Comparison of ENCODE assay signal across 8 mouse cellular contexts in genomic region chr4:155841651-155842270, GRCm38 (mm10). TPM values are rescaled to one million over a fixed set of nuclear protein-coding genes. Genes with fewer than 3 reads are reported as not detected.
DNase-seq lines count a peak whose midpoint lies in the region; ATAC-seq lines count a peak whose summit lies in the region.

No protein-coding gene starts in this region.

- no peak overlapping the region for H3K27ac ChIP-seq in kidney, embryonic 14.5 days (ENCODE audit: low read depth, low read length)
- no peak overlapping the region for H3K27ac ChIP-seq in brown adipose tissue, adult 24 weeks (replicated peaks; ENCODE audit: low read depth, low read length)
- H3K27ac ChIP-seq in heart, embryonic 16.5 days (ENCODE audit: low read length): no peak overlapping the region

- DNase-seq in kidney, postnatal 10 days: no peak
- no peak for DNase-seq in right cerebral cortex, adult 2 months (ENCODE audit: low spot score in 2 of 2)
- no peak for DNase-seq in left cerebral cortex, adult 9 months (ENCODE audit: low spot score in 2 of 2)
- DNase-seq in kidney, postnatal 36 days: no peak

- H3K9ac ChIP-seq in kidney, embryonic 14.5 days (ENCODE audit: low read depth, low read length): no peak overlapping the region; the same call in 1 of the 2 replicates
- H3K9ac ChIP-seq in heart, embryonic 16.5 days (ENCODE audit: low read length): no peak overlapping the region

- no peaks in the 10 kb centered on the region for H3K9me3 ChIP-seq in kidney, embryonic 14.5 days (ENCODE audit: control insufficient read depth, low read length)
- H3K9me3 ChIP-seq in heart, embryonic 16.5 days (replicated peaks; ENCODE audit: control insufficient read depth, low read length): 0 out of 2 replicates have a peak, but pooled peaks cover under 1% of the 10 kb centered on the region

- H3K27me3 ChIP-seq in kidney, embryonic 14.5 days (ENCODE audit: control insufficient read depth, insufficient read depth, low read length): no peaks in the 10 kb centered on the region
- H3K27me3 ChIP-seq in heart, embryonic 16.5 days (ENCODE audit: control insufficient read depth, insufficient read depth, low read length): peaks cover 3% of the 10 kb centered on the region; the same call in 1 of the 2 replicates

- H3K36me3 ChIP-seq in kidney, embryonic 14.5 days (ENCODE audit: control insufficient read depth, insufficient read depth, low read length): peaks cover 13% of the 10 kb centered on the region
- H3K36me3 ChIP-seq in heart, embryonic 16.5 days (ENCODE audit: control insufficient read depth, insufficient read depth): no peaks in the 10 kb centered on the region

- H3K4me2 ChIP-seq in kidney, embryonic 14.5 days (replicated peaks; ENCODE audit: low read depth, low read length): peak overlapping the region; percentile 76
- H3K4me2 ChIP-seq in heart, embryonic 16.5 days (ENCODE audit: low read depth, low read length): peak overlapping the region; percentile 72

- H3K4me1 ChIP-seq in kidney, embryonic 14.5 days (ENCODE audit: control insufficient read depth, insufficient read depth, low read length): peaks cover 17% of the 10 kb centered on the region
- peaks cover 22% of the 10 kb centered on the region for H3K4me1 ChIP-seq in brown adipose tissue, adult 24 weeks (ENCODE audit: control insufficient read depth, insufficient read depth, insufficient read length, low read length)
- H3K4me1 ChIP-seq in heart, embryonic 16.5 days (ENCODE audit: control insufficient read depth, insufficient read depth, low read length): peaks cover 34% of the 10 kb centered on the region

- ATAC-seq in kidney, embryonic 14.5 days (ENCODE audit: low FRiP score, low TSS enrichment): peak; percentile 8; the same call in 1 of the 2 replicates
- ATAC-seq in heart, embryonic 16.5 days (replicated peaks; ENCODE audit: extremely low read depth, insufficient read depth, low FRiP score): no peak
- ATAC-seq in megakaryocyte progenitor cell, adult 5-6 weeks (replicated peaks; ENCODE audit: poor library complexity): peak; percentile 3; the same call in 1 of the 2 replicates

- H3K4me3 ChIP-seq in kidney, embryonic 14.5 days (ENCODE audit: low read length): peak overlapping the region; percentile 48; the same call in 1 of the 2 replicates
- peak overlapping the region; percentile 4 for H3K4me3 ChIP-seq in brown adipose tissue, adult 24 weeks (ENCODE audit: insufficient read depth, low read depth, low read length)
- H3K4me3 ChIP-seq in heart, embryonic 16.5 days (ENCODE audit: low read length): peak overlapping the region; percentile 52; the same call in 1 of the 2 replicates

- 39% methylated on average over 38 of the region's 38 CpGs for WGBS in kidney, embryonic 14.5 days
- WGBS in heart, embryonic 16.5 days: 48% methylated on average over 38 of the region's 38 CpGs

RNA-seq across cellular contexts. Expression of gene Mxra8, which starts 2.3 kb away (rescaled TPM):
- polyA plus RNA-seq in kidney, embryonic 14.5 days (2014; fragmentation: Nextera tagmentation; extraction: Ambion mirVana): 72.1 and 75.1 TPM in 2 replicates
- 17.3 and 22.3 TPM in 2 replicates for polyA plus RNA-seq in brown adipose tissue, adult 24 weeks (2012; ENCODE audit: insufficient read depth, insufficient read length, missing spikeins)
- 77.8 and 86.8 TPM in 2 replicates for polyA plus RNA-seq in heart, embryonic 16.5 days (2015; fragmentation: Nextera tagmentation; extraction: Ambion mirVana)
- not detected in 2 replicates for total RNA-seq in megakaryocyte progenitor cell, adult 5-6 weeks (2015)
- total RNA-seq in megakaryocyte progenitor cell, adult 5-6 weeks (2017): not detected in 2 replicates

RNA-seq across cellular contexts. Expression of gene Dvl1, which starts 5.4 kb away (rescaled TPM):
- 6.3 and 7.2 TPM in 2 replicates for polyA plus RNA-seq in kidney, embryonic 14.5 days (2014; fragmentation: Nextera tagmentation; extraction: Ambion mirVana)
- 19.2 and 20.2 TPM in 2 replicates for polyA plus RNA-seq in brown adipose tissue, adult 24 weeks (2012; ENCODE audit: insufficient read depth, insufficient read length, missing spikeins)
- polyA plus RNA-seq in heart, embryonic 16.5 days (2015; fragmentation: Nextera tagmentation; extraction: Ambion mirVana): 3.5 TPM in 2 replicates
- total RNA-seq in megakaryocyte progenitor cell, adult 5-6 weeks (2015): 9.6 and 9.9 TPM in 2 replicates
- 12.8 and 13.0 TPM in 2 replicates for total RNA-seq in megakaryocyte progenitor cell, adult 5-6 weeks (2017)

RNA-seq across cellular contexts. Expression of gene Aurkaip1, which starts 10.7 kb away (rescaled TPM):
- polyA plus RNA-seq in kidney, embryonic 14.5 days (2014; fragmentation: Nextera tagmentation; extraction: Ambion mirVana): 134 and 155 TPM in 2 replicates
- polyA plus RNA-seq in brown adipose tissue, adult 24 weeks (2012; ENCODE audit: insufficient read depth, insufficient read length, missing spikeins): 259 and 309 TPM in 2 replicates
- polyA plus RNA-seq in heart, embryonic 16.5 days (2015; fragmentation: Nextera tagmentation; extraction: Ambion mirVana): 124 and 132 TPM in 2 replicates
- total RNA-seq in megakaryocyte progenitor cell, adult 5-6 weeks (2015): 107 and 111 TPM in 2 replicates
- total RNA-seq in megakaryocyte progenitor cell, adult 5-6 weeks (2017): 128 and 137 TPM in 2 replicates

RNA-seq across cellular contexts. Expression of gene Tas1r3, which starts 21.4 kb away (rescaled TPM):
- 0.14 and 0.38 TPM in 2 replicates for polyA plus RNA-seq in kidney, embryonic 14.5 days (2014; fragmentation: Nextera tagmentation; extraction: Ambion mirVana)
- polyA plus RNA-seq in brown adipose tissue, adult 24 weeks (2012; ENCODE audit: insufficient read depth, insufficient read length, missing spikeins): not detected in 2 replicates
- 0.18 and 0.26 TPM in 2 replicates for polyA plus RNA-seq in heart, embryonic 16.5 days (2015; fragmentation: Nextera tagmentation; extraction: Ambion mirVana)
- total RNA-seq in megakaryocyte progenitor cell, adult 5-6 weeks (2015): 0.07 and 0.10 TPM in 2 replicates
- total RNA-seq in megakaryocyte progenitor cell, adult 5-6 weeks (2017): 0.17 TPM in 2 replicates

RNA-seq across cellular contexts. Expression of gene Cptp, which starts 27.5 kb away (rescaled TPM):
- 11.1 and 18.8 TPM in 2 replicates for polyA plus RNA-seq in kidney, embryonic 14.5 days (2014; fragmentation: Nextera tagmentation; extraction: Ambion mirVana)
- polyA plus RNA-seq in brown adipose tissue, adult 24 weeks (2012; ENCODE audit: insufficient read depth, insufficient read length, missing spikeins): 6.0 and 11.5 TPM in 2 replicates
- 9.3 and 9.5 TPM in 2 replicates for polyA plus RNA-seq in heart, embryonic 16.5 days (2015; fragmentation: Nextera tagmentation; extraction: Ambion mirVana)
- 7.6 and 7.8 TPM in 2 replicates for total RNA-seq in megakaryocyte progenitor cell, adult 5-6 weeks (2015)
- total RNA-seq in megakaryocyte progenitor cell, adult 5-6 weeks (2017): 8.8 and 9.2 TPM in 2 replicates
